Mouse (Mus musculus) ES-Bruce4 (cell line): ENCODE measurements at regions not wholly inside any gene's neighbourhood (a gene's known extent, or its start where the extent isn't known, plus 50 kb on each side); places are given as distances from the start of the nearest gene placed in this dataset.

Experiments
- CTCF ChIP-seq: IDR thresholded peaks from one replicate; pipeline ENCODE4 v1.8.1; 2011; ENCODE audit warnings: low read depth, low read length
- EP300 ChIP-seq: IDR thresholded peaks from 2 replicates; pipeline ENCODE4 v1.6.1; 2011; ENCODE audit warnings: low read depth, low read length; ENCODE audit not compliant: insufficient read depth
- POLR2A ChIP-seq: IDR thresholded peaks from one replicate; pipeline ENCODE4 v1.8.1; 2011; ENCODE audit warnings: low read length; ENCODE audit not compliant: insufficient read depth

DNA sequence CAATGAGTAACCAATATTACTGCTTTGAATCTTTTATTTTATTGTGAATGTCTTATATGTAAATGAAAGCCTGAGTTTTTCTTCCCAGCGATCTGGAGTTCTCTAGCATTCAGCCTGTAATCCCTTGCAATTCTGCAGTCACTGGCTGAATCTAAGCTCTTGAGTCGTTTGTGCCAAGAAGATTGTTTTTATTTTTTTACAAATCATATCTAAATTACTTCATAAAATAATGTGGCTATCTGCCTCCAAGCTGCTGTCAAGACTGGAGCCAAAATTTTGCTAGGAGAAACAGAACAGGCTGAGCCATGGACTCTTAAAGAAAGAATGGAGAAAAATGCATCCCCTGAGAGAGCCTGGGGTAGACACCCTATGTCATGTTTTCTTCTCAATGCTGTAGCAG is 455.4 kb upstream of the Gm26657 start:
- no peak for TF ChIP-seq CTCF
- TF ChIP-seq POLR2A: no peak
- TF ChIP-seq EP300: no peak
